Mouse (Mus musculus): ENCODE measurements around the gene Ifit3b.
"Not testable (repeated sequence)": the region's sequence is repeated elsewhere in the genome, so short reads cannot be mapped to it uniquely, and the experiment has no call there.

The Ifit3b gene

DNA sequence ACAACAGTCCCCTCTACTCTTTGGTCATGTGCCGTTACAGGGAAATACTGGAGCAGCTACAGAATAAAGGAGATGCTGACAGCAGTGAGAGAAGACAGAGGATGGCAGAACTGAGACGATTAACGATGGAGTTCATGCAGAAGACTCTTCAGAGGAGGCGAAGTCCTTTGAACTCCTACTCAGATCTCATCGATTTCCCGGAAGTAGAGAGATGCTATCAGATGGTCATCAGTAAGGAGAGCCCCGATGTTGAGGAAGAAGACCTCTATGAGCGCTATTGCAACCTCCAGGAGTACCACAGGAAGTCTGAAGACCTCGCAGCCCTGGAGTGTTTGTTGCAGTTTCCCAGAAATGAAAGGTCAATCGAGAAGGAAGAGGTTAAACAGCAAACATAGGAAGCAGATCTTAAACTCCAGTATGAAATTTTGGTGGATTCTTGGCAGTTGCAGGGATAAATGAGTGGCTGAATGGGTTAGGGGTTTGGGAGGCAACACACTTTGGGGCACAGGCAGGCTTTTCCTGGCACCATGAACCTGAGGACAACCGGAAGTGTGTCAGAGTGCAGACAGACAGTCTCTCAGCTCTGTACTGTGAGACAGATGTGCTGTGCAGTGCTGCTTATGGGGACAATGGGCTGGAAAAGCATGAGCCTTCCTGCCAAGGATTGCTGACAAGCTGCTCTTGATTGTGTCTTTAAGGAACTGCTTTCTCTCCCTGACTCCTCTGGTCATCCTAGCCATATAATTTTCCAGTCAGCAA, 4.7 kb downstream of the Ifit3b start:
- not testable (repeated sequence) for DNase-seq

DNA sequence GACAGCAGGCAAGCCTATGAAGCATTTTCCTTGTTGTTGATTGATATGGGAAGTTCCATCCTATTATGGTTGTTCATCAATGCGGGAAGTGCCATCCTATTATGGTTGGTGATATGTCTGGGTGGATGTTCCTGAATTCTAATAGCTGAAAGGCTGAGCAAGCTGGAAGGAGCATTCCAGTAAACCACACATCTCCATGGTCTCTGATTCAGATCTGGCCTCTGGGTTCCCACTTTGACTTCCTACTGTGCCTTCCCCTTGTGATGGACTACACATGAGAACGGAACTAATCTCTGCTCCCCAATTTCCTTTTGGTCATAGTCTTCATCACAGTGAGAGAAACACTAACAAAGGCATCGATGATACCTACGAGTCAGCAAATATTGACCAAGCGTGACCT, 13.1 kb downstream of the Ifit3b start:
- DNase-seq: no peak

DNA sequence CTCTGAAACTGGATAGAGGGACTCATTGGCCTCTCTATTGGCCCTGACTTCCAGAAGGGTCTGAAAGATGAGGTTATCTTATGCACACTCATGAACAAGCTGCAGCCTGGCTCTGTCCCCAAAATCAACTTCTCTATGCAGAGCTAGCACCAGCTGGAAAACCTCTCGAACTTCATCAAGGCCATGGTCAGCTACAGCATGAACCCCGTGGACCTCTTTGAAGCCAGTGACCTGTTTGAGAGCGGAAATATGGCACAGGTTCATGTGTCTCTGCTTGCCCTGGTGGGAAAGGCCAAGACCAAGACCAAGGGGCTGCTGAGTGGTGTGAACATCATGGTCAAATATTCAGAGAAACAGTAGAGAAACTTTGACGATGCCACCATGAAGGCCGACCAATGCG, 16.0 kb downstream of the Ifit3b start:
- no peak for DNase-seq

GRCm38 (mm10) chr19:34624663-34625062, 16.9 kb downstream of the Ifit3b start:
- no peak for DNase-seq

DNA sequence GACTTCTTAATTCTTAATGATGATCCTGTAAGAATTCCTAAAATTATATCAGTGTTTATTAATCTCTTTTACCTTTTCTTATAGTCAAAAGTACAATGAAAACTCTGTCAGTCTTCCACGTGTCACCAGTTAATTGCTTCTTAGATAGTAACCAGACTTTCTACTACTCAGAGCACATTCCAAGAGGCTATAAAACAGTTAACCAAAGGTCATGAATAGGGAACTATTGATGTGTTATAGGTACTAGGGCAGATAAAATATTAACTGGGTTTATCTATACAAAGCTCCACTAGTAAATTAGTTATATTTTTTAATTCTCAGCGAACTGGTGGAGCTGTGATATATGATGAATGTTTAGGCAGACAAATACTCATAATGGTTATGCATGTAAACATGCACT, 19.7 kb downstream of the Ifit3b start:
- DNase-seq: no peak

GRCm38 (mm10) chr19:34631487-34631886, 23.7 kb downstream of the Ifit3b start:
- DNase-seq: no peak

DNA sequence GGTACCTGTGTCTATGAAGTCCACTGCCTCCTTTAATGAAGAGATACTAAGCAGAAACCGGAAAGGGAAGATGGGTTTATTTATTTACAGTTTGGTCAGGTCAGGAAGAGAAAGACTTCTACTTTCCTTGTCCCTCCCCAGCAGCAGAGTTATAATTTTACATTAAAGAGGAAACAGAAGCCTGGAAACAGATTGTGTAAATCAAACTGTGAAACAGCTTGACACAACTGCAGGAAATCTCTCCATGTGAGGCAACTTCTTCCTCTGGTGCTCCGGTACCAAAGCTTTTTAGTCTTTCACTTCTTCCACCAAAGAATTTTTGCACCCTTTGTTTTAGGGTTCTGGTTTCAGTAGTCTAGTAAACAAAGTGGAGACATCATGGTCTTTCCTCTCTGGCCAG, 25.7 kb downstream of the Ifit3b start:
- no peak for DNase-seq

DNA sequence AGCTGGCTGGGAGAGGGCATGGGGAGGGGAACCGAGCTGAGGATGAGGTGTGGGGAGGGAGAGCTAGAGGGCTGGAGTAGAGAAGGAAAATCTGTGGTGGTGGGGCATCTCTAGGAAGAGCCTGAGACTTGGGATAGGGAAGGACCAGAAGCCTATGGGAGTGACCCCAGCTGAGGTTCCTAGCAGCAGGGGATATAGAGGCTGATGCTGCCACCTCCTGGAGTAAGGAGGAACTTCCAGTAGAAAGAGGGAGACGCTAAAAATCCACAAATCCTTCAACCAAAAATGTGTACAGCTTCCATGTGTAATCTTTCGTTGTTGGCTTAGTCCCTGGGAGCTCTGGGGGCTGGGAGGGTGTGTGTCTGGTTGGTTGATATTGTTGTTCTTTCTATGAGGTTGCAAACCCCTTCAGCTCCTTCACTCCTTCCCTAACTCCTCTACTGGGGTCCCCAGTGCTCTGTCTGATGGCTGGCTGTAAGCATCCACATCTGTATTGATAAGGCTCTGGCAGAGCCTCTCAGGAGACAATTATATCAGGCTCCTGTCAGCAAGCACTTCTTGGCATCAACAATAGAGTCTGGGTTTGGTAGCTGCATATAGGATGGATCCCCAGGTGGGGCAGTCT, 29.3 kb downstream of the Ifit3b start:
- peak; percentile 60 for DNase-seq

GRCm38 (mm10) chr19:34640623-34641022, 32.9 kb downstream of the Ifit3b start, which contains the start of the genes Ifit1bl2 and Ifit1:
TSS of gene Ifit1bl2 (minus strand) at chr19:34640743.
TSS of gene Ifit1 (plus strand) at chr19:34640871.
- peak; percentile 25 for DNase-seq

DNA sequence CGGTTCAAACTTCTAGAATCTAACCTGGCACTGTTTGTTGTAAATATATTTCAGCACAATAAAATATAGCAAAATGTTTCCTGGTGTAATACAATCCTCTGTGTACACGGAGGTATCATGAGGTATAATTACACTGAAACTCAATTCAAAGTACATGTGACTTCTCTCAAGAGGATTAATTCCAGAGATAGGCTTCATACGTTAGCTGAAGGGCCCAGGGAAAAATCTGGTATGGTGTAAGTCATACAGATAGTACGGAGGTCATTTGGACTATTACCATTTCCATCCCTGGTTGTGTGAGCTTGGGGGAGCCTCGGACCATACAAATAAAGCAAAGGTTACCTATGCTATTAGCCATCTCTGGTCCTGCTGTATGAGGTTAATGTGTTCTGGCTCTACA, 34.8 kb downstream of the Ifit3b start:
- no peak for DNase-seq

GRCm38 (mm10) chr19:34647630-34648029, 39.9 kb downstream of the Ifit3b start:
- not testable (repeated sequence) for DNase-seq

DNA sequence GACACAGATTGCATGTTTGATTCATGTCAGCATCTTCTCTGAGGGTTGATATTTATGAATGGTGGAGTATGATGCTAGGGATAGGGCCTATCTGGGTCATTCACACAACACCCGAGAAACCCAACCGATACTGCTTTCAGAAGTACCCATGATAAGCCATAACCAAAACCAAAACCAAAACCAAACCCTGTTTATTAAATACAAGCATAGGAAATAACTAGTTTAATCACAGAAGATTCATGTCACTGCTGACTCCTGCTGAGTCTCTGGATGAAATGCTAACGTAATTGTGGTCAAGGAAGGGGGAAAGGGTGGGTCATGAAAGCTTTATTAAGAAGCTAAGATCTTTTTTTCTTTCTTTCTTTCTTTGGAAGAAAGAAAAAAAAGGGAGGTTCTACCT, 42.5 kb downstream of the Ifit3b start:
- no peak for DNase-seq

DNA sequence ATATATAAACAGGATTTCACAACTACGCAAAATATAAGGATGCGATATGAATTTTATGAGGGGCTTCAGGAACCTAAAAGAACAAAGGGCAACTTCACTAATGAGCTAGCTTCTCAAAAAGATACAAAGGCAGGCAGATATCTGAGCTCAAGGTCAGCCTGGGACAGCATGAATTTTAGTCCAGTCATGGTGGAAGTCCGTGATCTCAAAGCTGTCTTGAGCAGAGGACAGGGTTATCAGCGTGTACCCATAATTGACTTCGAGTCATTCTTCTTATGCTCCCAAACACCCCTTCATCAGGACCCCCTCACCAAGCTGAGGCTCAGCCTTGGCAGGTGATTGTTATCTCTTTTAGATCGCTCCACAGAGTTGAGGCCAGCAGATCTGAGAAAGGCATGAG, 43.2 kb downstream of the Ifit3b start:
- no peak for DNase-seq

- DNase-seq: no peak
Measured at GRCm38 (mm10) chr19:34655227-34655805, 47.5 kb downstream of the Ifit3b start.

GRCm38 (mm10) chr19:34656511-34657298, 48.9 kb downstream of the Ifit3b start:
- DNase-seq: no peak

DNA sequence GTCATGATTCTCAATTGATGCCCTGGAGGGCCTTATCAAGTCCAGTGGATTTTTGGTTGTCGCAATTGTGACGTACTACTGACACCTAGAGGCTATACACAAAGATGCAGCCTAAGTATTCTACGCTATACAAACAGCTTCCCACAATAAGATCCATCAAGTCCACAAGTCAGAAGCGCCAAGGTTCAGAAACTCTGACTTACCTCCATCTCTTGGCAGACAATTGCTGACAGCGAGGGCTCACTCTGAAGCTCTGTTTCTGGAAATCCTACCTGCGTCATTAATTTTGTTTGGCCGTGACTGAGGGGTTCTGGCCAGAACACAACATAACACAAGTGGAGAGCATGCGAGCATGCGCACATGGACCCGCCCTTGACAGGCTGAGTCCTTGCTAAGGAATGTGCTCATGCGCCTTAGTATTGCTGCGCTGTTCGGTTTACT, 54.3 kb downstream of the Ifit3b start:
- DNase-seq: peak; percentile 25

DNA sequence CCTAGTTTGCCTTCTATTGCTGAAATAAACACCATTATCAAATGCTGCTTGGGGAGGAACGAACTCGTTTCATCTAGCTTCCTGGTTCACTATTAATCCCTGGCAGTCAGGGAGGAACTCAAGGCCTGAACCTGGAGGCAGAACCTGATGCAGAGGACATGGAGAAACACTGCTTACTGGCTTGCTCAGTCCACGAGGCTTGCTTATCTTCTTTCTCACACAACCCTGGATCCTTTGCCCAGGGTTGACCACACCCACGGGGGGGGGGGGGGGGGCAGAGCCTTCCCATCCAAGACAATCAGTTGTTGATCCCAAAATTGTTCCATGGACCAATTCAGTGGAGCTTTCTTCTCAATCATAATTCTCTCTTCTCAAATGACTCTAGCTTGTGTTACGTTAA, 55.0 kb downstream of the Ifit3b start:
- DNase-seq: no peak
